Comparison of ENCODE assay signal across 9 mouse cellular contexts in genomic region chr1:135125990-135126389, GRCm38 (mm10). TPM values are rescaled to one million over a fixed set of nuclear protein-coding genes. Genes with fewer than 3 reads are reported as not detected.
A peak's percentile ranks its signal among the peaks of the same experiment; 100 is the strongest.
DNase-seq lines count a peak whose midpoint lies in the region; ATAC-seq and TF ChIP-seq lines count a peak whose summit lies in the region.
"Had no signal": no experiment of that assay in that cellular context is flagged by ENCODE, and none has a peak within 500 bp of the region (broad histone marks: within the 10 kb centered on the region; RNA-seq: fewer than 3 reads in every experiment).

No protein-coding gene starts in this region.

- peaks cover 10% of the 10 kb centered on the region; the same call in 1 of the 2 replicates for H3K4me1 ChIP-seq in hindbrain, embryonic 15.5 days (replicated peaks)
- peaks cover 22% of the 10 kb centered on the region for H3K4me1 ChIP-seq in hindbrain, embryonic 12.5 days
- no peaks in the 10 kb centered on the region for H3K4me1 ChIP-seq in midbrain, postnatal 0 days (ENCODE audit: insufficient read depth, low read length)
- peaks cover 4% of the 10 kb centered on the region for H3K4me1 ChIP-seq in midbrain, embryonic 13.5 days (replicated peaks)
- peaks cover 56% of the 10 kb centered on the region for H3K4me1 ChIP-seq in embryonic facial prominence, embryonic 15.5 days
- H3K4me1 ChIP-seq in neural tube, embryonic 15.5 days = 0 out of 2 replicates have a peak, but pooled peaks cover 13% of the 10 kb centered on the region

- no peak for TF ChIP-seq CTCF in midbrain, postnatal 0 days (IDR thresholded peaks at IDR 0.05)

- no peak overlapping the region for H3K4me3 ChIP-seq in hindbrain, embryonic 15.5 days
- no peak overlapping the region for H3K4me3 ChIP-seq in hindbrain, embryonic 12.5 days
- no peak overlapping the region for H3K4me3 ChIP-seq in midbrain, postnatal 0 days (ENCODE audit: low read depth, low read length)
- H3K4me3 ChIP-seq in midbrain, embryonic 13.5 days (replicated peaks) = no peak overlapping the region
- peak overlapping the region; percentile 9 for H3K4me3 ChIP-seq in embryonic facial prominence, embryonic 15.5 days (replicated peaks)
- no peak overlapping the region for H3K4me3 ChIP-seq in neural tube, embryonic 15.5 days (replicated peaks)

- peak; percentile 60; the same call in 1 of the 2 replicates for ATAC-seq in hindbrain, embryonic 15.5 days (ENCODE audit: low FRiP score, low read depth)
- ATAC-seq in hindbrain, embryonic 12.5 days (ENCODE audit: low FRiP score) = no peak
- no peak for ATAC-seq in midbrain, postnatal 0 days (ENCODE audit: low FRiP score)
- ATAC-seq in midbrain, embryonic 13.5 days = no peak
- ATAC-seq in embryonic facial prominence, embryonic 15.5 days (ENCODE audit: insufficient number of reproducible peaks, low FRiP score, low TSS enrichment, low read depth) = no peak
- ATAC-seq in neural tube, embryonic 15.5 days (ENCODE audit: low FRiP score) = 0 out of 2 replicates have a peak, but pooled peaks have one; percentile 18
- ATAC-seq in megakaryocyte-erythroid progenitor cell, adult 5-6 weeks (replicated peaks; ENCODE audit: low FRiP score, low TSS enrichment, poor library complexity, severe bottlenecking) = no peak

- H3K36me3 ChIP-seq in hindbrain, embryonic 15.5 days = no peaks in the 10 kb centered on the region
- H3K36me3 ChIP-seq in hindbrain, embryonic 12.5 days = no peaks in the 10 kb centered on the region
- H3K36me3 ChIP-seq in midbrain, postnatal 0 days (ENCODE audit: insufficient read depth, low read length) = no peaks in the 10 kb centered on the region
- H3K36me3 ChIP-seq in midbrain, embryonic 13.5 days = no peaks in the 10 kb centered on the region
- H3K36me3 ChIP-seq in embryonic facial prominence, embryonic 15.5 days = no peaks in the 10 kb centered on the region
- no peaks in the 10 kb centered on the region for H3K36me3 ChIP-seq in neural tube, embryonic 15.5 days

- peak; percentile 82 for DNase-seq in midbrain, postnatal 0 days (ENCODE audit: low spot score)
- no peak for DNase-seq in heart, adult 11 months

- H3K4me2 ChIP-seq in hindbrain, embryonic 15.5 days = no peak overlapping the region
- no peak overlapping the region for H3K4me2 ChIP-seq in hindbrain, embryonic 12.5 days (replicated peaks)
- H3K4me2 ChIP-seq in midbrain, postnatal 0 days (ENCODE audit: low read depth, low read length, poor library complexity, severe bottlenecking) = no peak overlapping the region
- H3K4me2 ChIP-seq in midbrain, embryonic 13.5 days (replicated peaks) = no peak overlapping the region
- peak overlapping the region; percentile 38 for H3K4me2 ChIP-seq in embryonic facial prominence, embryonic 15.5 days (replicated peaks)
- H3K4me2 ChIP-seq in neural tube, embryonic 15.5 days = no peak overlapping the region

- H3K27me3 ChIP-seq in hindbrain, embryonic 15.5 days = no peaks in the 10 kb centered on the region
- H3K27me3 ChIP-seq in hindbrain, embryonic 12.5 days = peaks cover 9% of the 10 kb centered on the region; the same call in 1 of the 2 replicates
- no peaks in the 10 kb centered on the region for H3K27me3 ChIP-seq in midbrain, postnatal 0 days (ENCODE audit: insufficient read depth, low read length)
- peaks cover 11% of the 10 kb centered on the region; the same call in 1 of the 2 replicates for H3K27me3 ChIP-seq in midbrain, embryonic 13.5 days
- H3K27me3 ChIP-seq in embryonic facial prominence, embryonic 15.5 days = peaks cover 7% of the 10 kb centered on the region
- H3K27me3 ChIP-seq in neural tube, embryonic 15.5 days (replicated peaks) = peaks cover 8% of the 10 kb centered on the region; the same call in 1 of the 2 replicates

- WGBS in hindbrain, embryonic 15.5 days = 55% methylated on average over 8 of the region's 8 CpGs
- 71% methylated on average over 8 of the region's 8 CpGs for WGBS in hindbrain, embryonic 12.5 days
- 71% methylated on average over 8 of the region's 8 CpGs for WGBS in midbrain, postnatal 0 days
- 77% methylated on average over 8 of the region's 8 CpGs for WGBS in midbrain, embryonic 13.5 days
- WGBS in embryonic facial prominence, embryonic 15.5 days = 19% methylated on average over 8 of the region's 8 CpGs
- WGBS in neural tube, embryonic 15.5 days = 49% methylated on average over 8 of the region's 8 CpGs

- no peak overlapping the region for H3K27ac ChIP-seq in hindbrain, embryonic 15.5 days (replicated peaks)
- no peak overlapping the region for H3K27ac ChIP-seq in hindbrain, embryonic 12.5 days
- no peak overlapping the region for H3K27ac ChIP-seq in midbrain, postnatal 0 days (ENCODE audit: low read depth, low read length)
- H3K27ac ChIP-seq in midbrain, embryonic 13.5 days = no peak overlapping the region
- peak overlapping the region; percentile 86 for H3K27ac ChIP-seq in embryonic facial prominence, embryonic 15.5 days (replicated peaks)
- 0 out of 2 replicates have a peak overlapping the region, but pooled peaks have one; percentile 9 for H3K27ac ChIP-seq in neural tube, embryonic 15.5 days (replicated peaks)

- H3K9me3 ChIP-seq in hindbrain, embryonic 15.5 days = no peaks in the 10 kb centered on the region
- no peaks in the 10 kb centered on the region for H3K9me3 ChIP-seq in hindbrain, embryonic 12.5 days (replicated peaks)
- H3K9me3 ChIP-seq in midbrain, postnatal 0 days (ENCODE audit: low read length) = no peaks in the 10 kb centered on the region
- H3K9me3 ChIP-seq in midbrain, embryonic 13.5 days = no peaks in the 10 kb centered on the region
- no peaks in the 10 kb centered on the region for H3K9me3 ChIP-seq in embryonic facial prominence, embryonic 15.5 days (replicated peaks)
- H3K9me3 ChIP-seq in neural tube, embryonic 15.5 days (replicated peaks) = no peaks in the 10 kb centered on the region

- H3K9ac ChIP-seq in hindbrain, embryonic 15.5 days = no peak overlapping the region
- no peak overlapping the region for H3K9ac ChIP-seq in hindbrain, embryonic 12.5 days
- no peak overlapping the region for H3K9ac ChIP-seq in midbrain, postnatal 0 days (replicated peaks; ENCODE audit: low read length, poor library complexity, severe bottlenecking)
- H3K9ac ChIP-seq in midbrain, embryonic 13.5 days (replicated peaks) = no peak overlapping the region
- no peak overlapping the region for H3K9ac ChIP-seq in embryonic facial prominence, embryonic 15.5 days
- H3K9ac ChIP-seq in neural tube, embryonic 15.5 days (replicated peaks) = no peak overlapping the region

RNA-seq across cellular contexts. Expression of gene Ptpn7, which starts 6.5 kb away (rescaled TPM):
- polyA plus RNA-seq in hindbrain, embryonic 15.5 days (2015; fragmentation: Nextera tagmentation; extraction: Ambion mirVana) = 0.29 and 0.45 TPM in 2 replicates
- 1.2 TPM in 2 replicates for polyA plus RNA-seq in hindbrain, embryonic 12.5 days (2016; fragmentation: Nextera tagmentation; extraction: Ambion mirVana)
- total RNA-seq in midbrain, postnatal 0 days (2014; rRNA removed) = 0.05 and 0.24 TPM in 2 replicates
- polyA plus RNA-seq in midbrain, postnatal 0 days (2015; fragmentation: Nextera tagmentation; extraction: Ambion mirVana) = 0.05 and 0.15 TPM in 2 replicates
- polyA plus RNA-seq in midbrain, embryonic 13.5 days (2015; fragmentation: Nextera tagmentation; extraction: Ambion mirVana) = 0.46 and 0.51 TPM in 2 replicates
- 2.6 and 2.8 TPM in 2 replicates for polyA plus RNA-seq in embryonic facial prominence, embryonic 15.5 days (2015; fragmentation: Nextera tagmentation; extraction: Ambion mirVana)
- 0.36 and 15.5 TPM in 2 replicates for polyA plus RNA-seq in neural tube, embryonic 15.5 days (2015; fragmentation: Nextera tagmentation; extraction: Ambion mirVana)
- 108 and 110 TPM in 2 replicates for total RNA-seq in megakaryocyte-erythroid progenitor cell, adult 5-6 weeks (2014; fragmentation: Nextera tagmentation)
- total RNA-seq in megakaryocyte-erythroid progenitor cell, adult 5-6 weeks (2017) = 68.5 and 93.7 TPM in 2 replicates

RNA-seq across cellular contexts. Expression of gene Arl8a, which starts 20.6 kb away (rescaled TPM):
- polyA plus RNA-seq in hindbrain, embryonic 15.5 days (2015; fragmentation: Nextera tagmentation; extraction: Ambion mirVana) = 343 and 418 TPM in 2 replicates
- polyA plus RNA-seq in hindbrain, embryonic 12.5 days (2016; fragmentation: Nextera tagmentation; extraction: Ambion mirVana) = 171 and 183 TPM in 2 replicates
- 317 and 384 TPM in 2 replicates for total RNA-seq in midbrain, postnatal 0 days (2014; rRNA removed)
- 399 and 418 TPM in 2 replicates for polyA plus RNA-seq in midbrain, postnatal 0 days (2015; fragmentation: Nextera tagmentation; extraction: Ambion mirVana)
- polyA plus RNA-seq in midbrain, embryonic 13.5 days (2015; fragmentation: Nextera tagmentation; extraction: Ambion mirVana) = 234 and 247 TPM in 2 replicates
- polyA plus RNA-seq in embryonic facial prominence, embryonic 15.5 days (2015; fragmentation: Nextera tagmentation; extraction: Ambion mirVana) = 77.8 and 85.7 TPM in 2 replicates
- 314 and 353 TPM in 2 replicates for polyA plus RNA-seq in neural tube, embryonic 15.5 days (2015; fragmentation: Nextera tagmentation; extraction: Ambion mirVana)
- 23.8 and 38.4 TPM in 2 replicates for total RNA-seq in megakaryocyte-erythroid progenitor cell, adult 5-6 weeks (2014; fragmentation: Nextera tagmentation)
- 7.9 and 14.8 TPM in 2 replicates for total RNA-seq in megakaryocyte-erythroid progenitor cell, adult 5-6 weeks (2017)

RNA-seq across cellular contexts. Expression of gene Lgr6, which starts 20.9 kb away (rescaled TPM):
- polyA plus RNA-seq in hindbrain, embryonic 15.5 days (2015; fragmentation: Nextera tagmentation; extraction: Ambion mirVana) = 1.2 and 1.4 TPM in 2 replicates
- 0.70 and 0.90 TPM in 2 replicates for polyA plus RNA-seq in hindbrain, embryonic 12.5 days (2016; fragmentation: Nextera tagmentation; extraction: Ambion mirVana)
- 2.5 and 3.8 TPM in 2 replicates for total RNA-seq in midbrain, postnatal 0 days (2014; rRNA removed)
- 1.9 and 2.1 TPM in 2 replicates for polyA plus RNA-seq in midbrain, postnatal 0 days (2015; fragmentation: Nextera tagmentation; extraction: Ambion mirVana)
- 0.35 and 0.44 TPM in 2 replicates for polyA plus RNA-seq in midbrain, embryonic 13.5 days (2015; fragmentation: Nextera tagmentation; extraction: Ambion mirVana)
- polyA plus RNA-seq in embryonic facial prominence, embryonic 15.5 days (2015; fragmentation: Nextera tagmentation; extraction: Ambion mirVana) = 14.2 and 15.1 TPM in 2 replicates
- polyA plus RNA-seq in neural tube, embryonic 15.5 days (2015; fragmentation: Nextera tagmentation; extraction: Ambion mirVana) = 1.6 TPM in 2 replicates
- total RNA-seq in megakaryocyte-erythroid progenitor cell, adult 5-6 weeks (2014; fragmentation: Nextera tagmentation) = not detected in 2 replicates
- not detected in 2 replicates for total RNA-seq in megakaryocyte-erythroid progenitor cell, adult 5-6 weeks (2017)

RNA-seq across cellular contexts. Expression of gene Gpr37l1, which starts 41.5 kb away (rescaled TPM):
- polyA plus RNA-seq in hindbrain, embryonic 15.5 days (2015; fragmentation: Nextera tagmentation; extraction: Ambion mirVana) = 1.4 and 2.5 TPM in 2 replicates
- polyA plus RNA-seq in hindbrain, embryonic 12.5 days (2016; fragmentation: Nextera tagmentation; extraction: Ambion mirVana) = 0.10 and 0.12 TPM in 2 replicates
- total RNA-seq in midbrain, postnatal 0 days (2014; rRNA removed) = 14.1 and 25.7 TPM in 2 replicates
- 8.8 and 12.8 TPM in 2 replicates for polyA plus RNA-seq in midbrain, postnatal 0 days (2015; fragmentation: Nextera tagmentation; extraction: Ambion mirVana)
- polyA plus RNA-seq in midbrain, embryonic 13.5 days (2015; fragmentation: Nextera tagmentation; extraction: Ambion mirVana) = 0.13 and 0.17 TPM in 2 replicates
- 0.16 TPM in 1 of 2 replicates, not detected in the other for polyA plus RNA-seq in embryonic facial prominence, embryonic 15.5 days (2015; fragmentation: Nextera tagmentation; extraction: Ambion mirVana)
- polyA plus RNA-seq in neural tube, embryonic 15.5 days (2015; fragmentation: Nextera tagmentation; extraction: Ambion mirVana) = 1.4 and 1.7 TPM in 2 replicates
- total RNA-seq in megakaryocyte-erythroid progenitor cell, adult 5-6 weeks (2014; fragmentation: Nextera tagmentation) = not detected in 2 replicates
- total RNA-seq in megakaryocyte-erythroid progenitor cell, adult 5-6 weeks (2017) = not detected in 2 replicates
- polyA plus RNA-seq: heart, embryonic 16.5 days had no signal

Comparison
In these comparisons a context has a peak if more than half of its experiments do, and no peak if none do; other contexts are left out.
1. ATAC-seq: peak in hindbrain, embryonic 15.5 days (single experiment) and neural tube, embryonic 15.5 days (single experiment); none in hindbrain, embryonic 12.5 days (single experiment), midbrain, postnatal 0 days (single experiment), midbrain, embryonic 13.5 days (single experiment), embryonic facial prominence, embryonic 15.5 days (single experiment) and megakaryocyte-erythroid progenitor cell, adult 5-6 weeks (single experiment).
2. H3K27ac ChIP-seq: peak in embryonic facial prominence, embryonic 15.5 days (single experiment) and neural tube, embryonic 15.5 days (single experiment); none in hindbrain, embryonic 15.5 days (single experiment), hindbrain, embryonic 12.5 days (single experiment), midbrain, postnatal 0 days (single experiment) and midbrain, embryonic 13.5 days (single experiment).